Mouse (Mus musculus) embryonic facial prominence, embryonic 10.5 days (tissue): ENCODE results near the gene Ceacam19. TPM values are rescaled to one million over a fixed set of nuclear protein-coding genes. Genes with fewer than 3 reads are reported as not detected.

Experiments used
- polyA plus RNA-seq: library from polyadenylated mRNA; unstranded; fragments of >200 nt; fragmentation: Nextera tagmentation; extraction: Ambion mirVana; gene quantifications from 2 replicates; pipeline ENCODE4 v1.2.1, GENCODE M21; 2016

The Ceacam19 gene
- polyA plus RNA-seq, 1 experiment from 2014 or later, result not detected

Other genes starting within 250 kb of the Ceacam19 start
- 82.7 and 86.4 TPM in 2 replicates for gene Clptm1, start 222.9 kb downstream of the Ceacam19 start, polyA plus RNA-seq
- gene Apoc2, start 210.0 kb downstream of the Ceacam19 start, polyA plus RNA-seq, result 0.29 and 0.47 TPM in 2 replicates
- not detected in 2 replicates for gene Gm44805, start 206.5 kb downstream of the Ceacam19 start, polyA plus RNA-seq
- gene Apoc4, start 206.5 kb downstream of the Ceacam19 start, polyA plus RNA-seq, result 0.09 TPM in 1 of 2 replicates, not detected in the other
- 3.6 and 4.7 TPM in 2 replicates for gene Apoc1, start 195.3 kb downstream of the Ceacam19 start, polyA plus RNA-seq
- 135 and 168 TPM in 2 replicates for gene Apoe, start 188.8 kb downstream of the Ceacam19 start, polyA plus RNA-seq
- 216 and 221 TPM in 2 replicates for gene Tomm40, start 172.5 kb downstream of the Ceacam19 start, polyA plus RNA-seq
- gene Nectin2, start 137.5 kb downstream of the Ceacam19 start, polyA plus RNA-seq, result 110 TPM in 2 replicates
- 68.3 and 79.4 TPM in 2 replicates for gene Bcam, start 116.9 kb downstream of the Ceacam19 start, polyA plus RNA-seq
- 1.9 and 2.9 TPM in 2 replicates for gene Cblc, start 91.2 kb downstream of the Ceacam19 start, polyA plus RNA-seq
- gene Bcl3, start 65.2 kb downstream of the Ceacam19 start, polyA plus RNA-seq, result 1.7 TPM in 2 replicates
- gene Gm19345, start 36.0 kb downstream of the Ceacam19 start, polyA plus RNA-seq, result not detected in 2 replicates
- gene Ceacam16, start 26.7 kb downstream of the Ceacam19 start, polyA plus RNA-seq, result not detected in 2 replicates
- 8.2 and 8.8 TPM in 2 replicates for gene Pvr, start 33.2 kb upstream of the Ceacam19 start, polyA plus RNA-seq
- gene Igsf23, start 62.8 kb upstream of the Ceacam19 start, polyA plus RNA-seq, result 0.21 TPM in 1 of 2 replicates, not detected in the other
- gene Ceacam20, start 77.4 kb upstream of the Ceacam19 start, polyA plus RNA-seq, result not detected in 2 replicates
- not detected in 2 replicates for gene Nlrp9b, start 103.5 kb upstream of the Ceacam19 start, polyA plus RNA-seq
- not detected in 2 replicates for gene Vmn1r91, start 211.7 kb upstream of the Ceacam19 start, polyA plus RNA-seq
- gene Gm16442, start 234.6 kb upstream of the Ceacam19 start, polyA plus RNA-seq, result not detected in 2 replicates